Mouse (Mus musculus): ENCODE measurements around the gene Crlf1. TPM values are rescaled to one million over a fixed set of nuclear protein-coding genes. Genes with fewer than 3 reads are reported as not detected.

The Crlf1 gene
- polyA plus RNA-seq, 1 experiment from 2014 or later = 21.1 TPM

- H3K36me3 ChIP-seq = 0 out of 2 replicates have a peak, but pooled peaks cover 9% of the 10 kb centered on the region
- WGBS = 75% methylated on average over 2 of the region's 2 CpGs
- no peak for ATAC-seq (replicated peaks; ENCODE audit: low FRiP score)
- no peak overlapping the region for H3K9ac ChIP-seq
- no peak overlapping the region for H3K4me2 ChIP-seq
- no peak overlapping the region for H3K4me3 ChIP-seq (replicated peaks)
- H3K27ac ChIP-seq = no peak overlapping the region
- H3K9me3 ChIP-seq (replicated peaks) = no peaks in the 10 kb centered on the region
- H3K4me1 ChIP-seq = peaks cover 30% of the 10 kb centered on the region
- H3K27me3 ChIP-seq = no peaks in the 10 kb centered on the region
These were observed 23.0 kb upstream of the Crlf1 start for GRCm38 (mm10) chr8:70469938-70470337.

GRCm38 (mm10) chr8:70471856-70472255 is 21.1 kb upstream of the Crlf1 start:
- 0 out of 2 replicates have a peak, but pooled peaks cover 3% of the 10 kb centered on the region for H3K36me3 ChIP-seq
- ATAC-seq (replicated peaks; ENCODE audit: low FRiP score) = no peak
- no peaks in the 10 kb centered on the region for H3K9me3 ChIP-seq (replicated peaks)
- no peak overlapping the region for H3K27ac ChIP-seq
- WGBS = 98% methylated on average over 7 of the region's 7 CpGs
- no peak overlapping the region for H3K4me3 ChIP-seq (replicated peaks)
- H3K4me1 ChIP-seq = peaks cover 35% of the 10 kb centered on the region
- no peak overlapping the region for H3K4me2 ChIP-seq
- no peak overlapping the region for H3K9ac ChIP-seq
- H3K27me3 ChIP-seq = no peaks in the 10 kb centered on the region

- Histone ChIP-seq H3K9ac (peak within 1 kb of the TSS; percentile 97), H3K27me3 (peaks cover 18% of the 10 kb centered on the region; the same call in 1 of the 2 replicates), H3K4me2 (peak within 1 kb of the TSS; percentile 87), H3K27ac (peak within 1 kb of the TSS; percentile 83), H3K9me3 (replicated peaks) (no peaks in the 10 kb centered on the region), H3K4me3 (replicated peaks) (peak within 1 kb of the TSS; percentile 84), H3K4me1 (peaks cover 27% of the 10 kb centered on the region), H3K36me3 (no peaks in the 10 kb centered on the region)
- ATAC-seq (replicated peaks; ENCODE audit: low FRiP score) = peak; percentile 91
- WGBS = under 1% methylated on average over 53 of the region's 53 CpGs
These were observed 16.4 kb upstream of the Crlf1 start, which contains the start of gene Klhl26 for GRCm38 (mm10) chr8:70476333-70477268. Klhl26 (minus strand) TSS chr8:70476968.

GRCm38 (mm10) chr8:70477269-70477982 is 15.5 kb upstream of the Crlf1 start:
- Histone ChIP-seq H3K9ac (peak overlapping the region; percentile 17; the same call in 1 of the 2 replicates), H3K4me2 (peak overlapping the region; percentile 87), H3K27me3 (peaks cover 25% of the 10 kb centered on the region; the same call in 1 of the 2 replicates), H3K27ac (peak overlapping the region; percentile 83), H3K9me3 (replicated peaks) (no peaks in the 10 kb centered on the region), H3K4me3 (replicated peaks) (peak overlapping the region; percentile 84), H3K36me3 (no peaks in the 10 kb centered on the region), H3K4me1 (peaks cover 27% of the 10 kb centered on the region)
- ATAC-seq (replicated peaks; ENCODE audit: low FRiP score) = peak; percentile 47
- 1% methylated on average over 21 of the region's 21 CpGs for WGBS

- no peak overlapping the region for H3K4me3 ChIP-seq (replicated peaks)
- H3K36me3 ChIP-seq = no peaks in the 10 kb centered on the region
- ATAC-seq (replicated peaks; ENCODE audit: low FRiP score) = no peak
- peaks cover 66% of the 10 kb centered on the region for H3K27me3 ChIP-seq
- WGBS = 80% methylated on average over 3 of the region's 3 CpGs
- no peak overlapping the region for H3K9ac ChIP-seq
- no peak overlapping the region for H3K4me2 ChIP-seq
- no peaks in the 10 kb centered on the region for H3K9me3 ChIP-seq (replicated peaks)
- peaks cover 16% of the 10 kb centered on the region for H3K4me1 ChIP-seq
- H3K27ac ChIP-seq = no peak overlapping the region
These were observed 11.1 kb upstream of the Crlf1 start for GRCm38 (mm10) chr8:70481908-70482307.

GRCm38 (mm10) chr8:70482943-70483342 is 10.0 kb upstream of the Crlf1 start:
- WGBS = 65% methylated on average over 2 of the region's 2 CpGs
- peaks cover 74% of the 10 kb centered on the region for H3K27me3 ChIP-seq
- H3K9me3 ChIP-seq (replicated peaks) = no peaks in the 10 kb centered on the region
- H3K4me1 ChIP-seq = peaks cover 13% of the 10 kb centered on the region
- ATAC-seq (replicated peaks; ENCODE audit: low FRiP score) = no peak
- H3K36me3 ChIP-seq = no peaks in the 10 kb centered on the region
- no peak overlapping the region for H3K27ac ChIP-seq
- H3K4me2 ChIP-seq = no peak overlapping the region
- H3K9ac ChIP-seq = no peak overlapping the region
- H3K4me3 ChIP-seq (replicated peaks) = no peak overlapping the region

- WGBS = 59% methylated on average over 7 of the region's 7 CpGs
- Histone ChIP-seq H3K27me3 (peaks cover 92% of the 10 kb centered on the region), H3K4me2 (no peak overlapping the region), H3K9me3 (replicated peaks) (no peaks in the 10 kb centered on the region), H3K36me3 (no peaks in the 10 kb centered on the region), H3K9ac (no peak overlapping the region), H3K4me3 (replicated peaks) (no peak overlapping the region), H3K4me1 (peaks cover 43% of the 10 kb centered on the region), H3K27ac (no peak overlapping the region)
- ATAC-seq (replicated peaks; ENCODE audit: low FRiP score) = no peak
These were observed 6.7 kb upstream of the Crlf1 start for GRCm38 (mm10) chr8:70486191-70486681.

GRCm38 (mm10) chr8:70486941-70487520 is 5.9 kb upstream of the Crlf1 start, which contains the start of gene Tmem59l:
Tmem59l (minus strand) TSS chr8:70487358.
- peak within 1 kb of the TSS; percentile 39 for H3K4me3 ChIP-seq (replicated peaks)
- H3K36me3 ChIP-seq = no peaks in the 10 kb centered on the region
- H3K9ac ChIP-seq = no peak within 1 kb of the TSS; the same call in 1 of the 2 replicates
- H3K4me2 ChIP-seq = peak within 1 kb of the TSS; percentile 65
- 0 out of 2 replicates have a peak within 1 kb of the TSS, but pooled peaks have one; percentile 37 for H3K27ac ChIP-seq
- ATAC-seq (replicated peaks; ENCODE audit: low FRiP score) = no peak
- H3K4me1 ChIP-seq = peaks cover 51% of the 10 kb centered on the region
- WGBS = 5% methylated on average over 33 of the region's 33 CpGs
- H3K9me3 ChIP-seq (replicated peaks) = no peaks in the 10 kb centered on the region
- H3K27me3 ChIP-seq = peaks cover 94% of the 10 kb centered on the region

- Histone ChIP-seq H3K27me3 (peaks cover 96% of the 10 kb centered on the region), H3K27ac (0 out of 2 replicates have a peak overlapping the region, but pooled peaks have one; percentile 37), H3K9ac (no peak overlapping the region; the same call in 1 of the 2 replicates), H3K9me3 (replicated peaks) (no peaks in the 10 kb centered on the region), H3K4me2 (peak overlapping the region; percentile 65), H3K4me3 (replicated peaks) (peak overlapping the region; percentile 39), H3K4me1 (peaks cover 63% of the 10 kb centered on the region), H3K36me3 (no peaks in the 10 kb centered on the region)
- ATAC-seq (replicated peaks; ENCODE audit: low FRiP score) = peak; percentile 38
- WGBS = 3% methylated on average over 53 of the region's 55 CpGs
These were observed 4.8 kb upstream of the Crlf1 start for GRCm38 (mm10) chr8:70487993-70488796.

- Histone ChIP-seq H3K4me2 (peak overlapping the region; percentile 65), H3K27ac (0 out of 2 replicates have a peak overlapping the region, but pooled peaks have one; percentile 37), H3K27me3 (peaks cover 98% of the 10 kb centered on the region), H3K9me3 (replicated peaks) (no peaks in the 10 kb centered on the region), H3K4me1 (peaks cover 71% of the 10 kb centered on the region), H3K36me3 (no peaks in the 10 kb centered on the region), H3K9ac (0 out of 2 replicates have a peak overlapping the region, but pooled peaks have one; percentile 22), H3K4me3 (replicated peaks) (peak overlapping the region; percentile 39)
- no peak for ATAC-seq (replicated peaks; ENCODE audit: low FRiP score)
- 2% methylated on average over 14 of the region's 14 CpGs for WGBS
These were observed 4.0 kb upstream of the Crlf1 start for GRCm38 (mm10) chr8:70488931-70489470.

All from kidney, embryonic 15.5 days (tissue).